Mouse (Mus musculus) adrenal gland, adult (tissue): ENCODE results near the gene 2310057N15Rik.
"Not testable (repeated sequence)": the region's sequence is repeated elsewhere in the genome, so short reads cannot be mapped to it uniquely, and the experiment has no call there.

ENCODE experiments used
- DNase-seq, 2 experiments: peaks; one replicate each; pipeline ENCODE4 v3.0.0; 2022 to 2023; ENCODE audit warnings: low spot score in 1 of 2; ENCODE audit not compliant: inconsistent age in 2 of 2

2310057N15Rik gene

DNA sequence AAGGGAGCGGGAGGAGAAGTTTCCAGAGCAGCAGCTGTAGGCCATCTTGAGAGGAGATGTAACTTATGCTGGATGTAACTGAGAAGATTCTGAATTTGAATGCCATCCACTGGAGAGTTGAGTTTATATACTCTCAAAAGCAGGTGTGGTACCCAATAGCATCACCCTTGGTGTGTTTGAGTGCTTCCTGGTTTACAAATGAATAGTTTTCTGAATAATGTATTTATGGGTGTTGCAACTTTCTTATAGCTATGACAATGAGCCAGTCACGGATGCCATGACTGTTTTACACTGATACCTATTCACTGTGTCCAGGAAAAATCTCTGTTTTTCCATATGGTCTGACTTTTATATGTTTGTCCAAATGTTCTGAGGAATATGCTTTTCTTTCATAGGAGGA is at the start of gene 2310057N15Rik:
Gene 2310057N15Rik, minus strand, starts transcription at position 101 of the 400 bp plus-strand sequence.
- no peak for DNase-seq

DNA sequence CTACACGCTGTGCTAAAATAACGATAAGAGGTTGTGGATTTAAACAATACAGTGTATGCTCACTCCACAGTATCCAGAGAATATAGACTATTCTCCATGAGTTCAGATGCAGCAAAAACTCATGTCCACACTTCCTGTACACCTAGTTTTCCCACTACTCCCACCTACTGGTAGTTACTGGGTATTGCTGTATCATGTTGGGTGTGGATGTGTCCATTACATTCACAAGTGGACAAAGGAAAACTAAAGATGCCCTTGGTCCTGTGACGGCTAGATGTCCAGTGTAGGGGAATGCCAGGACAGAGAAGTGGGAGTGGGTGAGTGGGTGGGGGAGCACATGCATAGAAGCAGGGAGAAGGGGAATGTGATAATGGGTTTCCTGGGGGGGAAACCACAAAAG is 49.7 kb upstream of the 2310057N15Rik start:
- peak in 1 of 2 experiments; percentile 52 for DNase-seq

DNA sequence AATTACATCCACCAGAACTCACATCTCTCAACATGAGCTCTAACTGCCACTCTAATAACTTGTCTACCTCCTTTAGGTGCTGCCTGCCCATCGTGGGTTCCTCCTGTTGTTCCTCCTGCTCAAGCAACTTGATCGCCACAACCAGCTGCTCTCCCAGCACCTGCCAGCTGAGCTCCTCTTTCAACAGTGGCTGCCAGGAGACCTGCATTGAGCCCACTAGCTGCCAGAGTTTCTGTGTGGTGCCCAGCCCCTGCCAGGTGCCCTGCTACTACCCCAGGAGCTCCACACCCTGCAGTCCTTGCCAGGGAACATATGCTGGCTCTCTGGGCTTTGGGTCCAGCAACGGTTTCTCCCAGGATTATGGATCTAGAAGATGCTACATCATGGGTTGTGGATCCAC is 46.1 kb upstream of the 2310057N15Rik start, which contains the start of gene Krtap15:
Gene Krtap15, plus strand, starts transcription at position 150 of the 400 bp plus-strand sequence.
- no peak for DNase-seq

DNA sequence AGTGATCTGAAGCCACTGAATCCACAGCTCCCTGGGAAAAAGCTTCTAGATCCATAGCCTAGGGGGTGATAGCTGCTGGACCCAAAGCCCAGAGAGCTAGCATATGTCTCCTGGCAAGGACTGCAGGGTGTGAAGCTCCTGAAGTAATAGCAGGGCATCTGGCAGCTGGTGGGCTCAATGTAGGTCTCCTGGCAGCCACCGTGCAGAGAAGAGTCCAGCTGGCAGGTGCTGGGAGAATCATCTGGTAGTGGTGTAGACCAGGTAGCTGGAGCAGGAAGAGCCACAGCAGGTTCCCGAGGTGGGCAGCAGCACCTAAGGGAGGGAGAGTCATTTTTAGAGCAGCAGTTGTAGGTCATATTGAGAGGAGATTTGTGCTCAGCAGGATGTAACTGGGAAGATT is 37.8 kb upstream of the 2310057N15Rik start, which contains the start of gene Gm20741:
Gene Gm20741, minus strand, starts transcription at position 394 of the 400 bp plus-strand sequence.
- no peak for DNase-seq

DNA sequence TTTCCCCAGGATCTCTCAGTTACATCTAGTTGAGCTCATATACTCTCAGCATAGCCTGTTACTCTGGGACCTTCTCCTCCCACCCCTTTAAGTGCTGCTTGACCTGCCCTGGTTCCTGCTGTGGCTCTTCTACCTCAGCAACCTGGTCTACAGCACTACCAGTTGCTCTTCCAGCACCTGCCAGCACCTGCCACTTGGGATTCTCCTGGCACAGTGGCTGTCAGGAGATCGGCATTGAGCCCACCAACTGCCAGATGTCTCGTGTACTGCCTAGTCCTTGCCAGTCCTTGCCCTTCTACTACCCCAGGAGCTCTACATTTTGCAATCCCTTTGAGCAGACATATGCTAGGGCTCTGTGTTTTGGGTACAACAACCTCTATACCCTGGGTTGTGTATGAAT is 12.8 kb upstream of the 2310057N15Rik start:
- DNase-seq, result no peak

DNA sequence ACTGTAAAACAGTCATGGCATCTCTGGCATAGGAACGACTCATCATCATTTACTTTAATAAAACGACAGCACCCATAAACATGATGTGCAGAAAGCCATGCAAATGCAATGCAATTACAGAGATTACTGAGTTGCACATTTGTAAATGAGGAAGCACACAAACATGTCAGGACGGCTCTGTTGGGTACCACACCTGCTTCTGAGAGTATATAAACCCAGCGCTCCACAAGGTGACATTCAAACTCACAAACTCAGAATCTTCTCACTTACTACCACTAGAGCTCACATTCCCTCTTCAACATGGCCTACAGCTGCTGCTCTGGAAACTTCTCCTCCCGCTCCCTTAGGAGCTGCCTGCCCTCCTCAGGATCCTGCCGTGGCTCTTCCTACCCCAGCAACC is 3.6 kb upstream of the 2310057N15Rik start, which contains the start of gene Gm5965:
Gene Gm5965, plus strand, starts transcription at position 301 of the 400 bp plus-strand sequence.
- no peak for DNase-seq

DNA sequence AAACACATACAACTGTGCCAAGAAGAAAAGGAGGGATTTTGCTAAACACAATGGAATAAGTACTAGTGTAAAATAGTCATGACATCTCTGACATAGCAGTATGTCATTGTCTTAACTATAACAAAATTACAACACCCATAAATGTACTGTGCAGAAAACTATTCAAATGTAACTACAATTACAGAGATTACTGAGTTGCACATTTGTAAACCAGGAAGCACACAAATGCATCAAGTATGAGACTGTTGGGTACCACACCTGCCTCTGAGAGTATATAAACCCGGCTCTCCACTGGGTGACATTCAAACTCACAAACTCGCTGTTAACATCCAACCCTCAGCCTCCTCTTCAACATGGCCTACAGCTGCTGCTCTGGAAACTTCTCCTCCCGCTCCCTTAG is 15.5 kb downstream of the 2310057N15Rik start, which contains the start of gene 2310034C09Rik:
Gene 2310034C09Rik, plus strand, starts transcription at position 301 of the 400 bp plus-strand sequence.
- DNase-seq, result not testable (repeated sequence)

DNA sequence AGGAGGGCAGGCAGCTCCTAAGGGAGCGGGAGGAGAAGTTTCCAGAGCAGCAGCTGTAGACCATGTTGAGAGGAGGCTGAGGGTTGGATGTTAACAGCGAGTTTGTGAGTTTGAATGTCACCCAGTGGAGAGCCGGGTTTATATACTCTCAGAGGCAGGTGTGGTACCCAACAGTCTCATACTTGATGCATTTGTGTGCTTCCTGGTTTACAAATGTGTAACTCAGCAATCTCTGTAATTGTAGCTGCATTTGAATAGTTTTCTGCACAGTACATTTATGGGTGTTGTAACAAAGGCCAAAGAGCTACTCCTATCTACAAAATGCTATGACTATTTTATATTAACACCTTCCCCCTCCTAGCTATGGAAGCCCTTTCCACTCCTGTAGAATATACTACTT is 22.5 kb downstream of the 2310057N15Rik start, which contains the start of gene Krtap13:
Gene Krtap13, minus strand, starts transcription at position 101 of the 400 bp plus-strand sequence.
- DNase-seq, result not testable (repeated sequence)

DNA sequence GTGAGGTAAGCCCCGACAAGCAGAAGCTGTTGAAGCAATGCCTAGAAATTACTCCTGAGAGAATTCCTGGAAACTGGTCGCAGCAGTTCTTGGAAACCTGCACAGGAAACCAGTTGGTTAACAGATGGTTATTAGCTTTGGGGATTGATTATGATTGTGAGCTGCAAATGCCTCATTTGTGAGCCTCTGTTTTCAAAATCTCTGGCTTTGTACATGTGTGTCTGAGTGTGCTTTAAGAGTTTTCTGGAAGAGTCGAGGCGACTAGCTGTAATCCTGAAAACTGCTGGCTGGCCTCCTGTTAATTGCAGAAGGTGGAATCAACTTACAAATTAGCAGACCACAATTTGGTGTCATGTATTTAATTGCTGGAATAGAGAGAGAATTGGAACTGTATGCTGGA is 26.1 kb downstream of the 2310057N15Rik start:
- DNase-seq, result no peak

DNA sequence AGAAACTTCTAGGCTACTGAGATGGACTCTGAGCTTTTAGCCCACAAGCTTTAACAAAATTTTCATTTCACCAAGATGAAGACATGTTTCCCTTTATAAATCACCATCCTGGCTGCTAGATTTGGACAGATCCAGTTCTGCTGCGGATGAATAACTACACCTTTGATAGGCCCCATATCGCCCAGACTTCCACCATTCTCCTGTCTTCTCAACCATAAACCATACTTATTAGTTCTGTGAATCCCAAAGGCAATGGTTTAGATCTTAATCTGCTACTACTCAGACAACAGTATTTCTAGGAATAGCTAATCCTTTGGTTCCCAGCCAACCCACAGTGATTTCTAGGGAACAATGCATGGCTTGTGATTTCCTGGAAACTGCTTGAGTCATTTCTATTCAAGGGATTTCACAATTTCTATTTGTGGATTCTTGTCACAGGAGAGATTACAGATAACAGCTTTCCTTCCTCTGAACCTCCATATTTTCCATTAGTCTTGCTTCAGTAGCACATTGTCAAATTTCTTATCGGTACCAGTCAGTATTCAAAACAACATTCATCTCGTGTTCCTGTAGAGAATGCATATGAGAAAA is 29.2 kb downstream of the 2310057N15Rik start:
- DNase-seq, result peak in 1 of 2 experiments; percentile 58

DNA sequence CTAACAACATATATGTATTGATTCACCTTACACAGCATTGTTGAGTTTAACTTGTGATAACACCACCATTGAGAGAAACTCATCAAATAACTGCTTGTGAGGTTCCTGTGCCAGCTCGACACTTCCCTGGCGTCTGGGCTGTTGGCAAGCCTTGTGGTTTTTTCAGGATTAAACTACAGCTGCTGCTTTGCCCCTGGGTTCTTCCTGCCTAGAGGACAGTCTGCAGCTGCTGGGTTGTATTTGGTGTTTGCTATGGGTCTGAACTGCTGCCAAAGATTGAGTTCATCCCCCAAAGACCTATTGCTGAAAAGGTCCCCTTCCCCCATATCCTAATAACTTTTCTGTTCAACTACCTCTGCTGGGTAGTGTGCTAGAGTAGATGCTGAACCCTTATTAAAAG is 38.6 kb downstream of the 2310057N15Rik start:
- no peak for DNase-seq

DNA sequence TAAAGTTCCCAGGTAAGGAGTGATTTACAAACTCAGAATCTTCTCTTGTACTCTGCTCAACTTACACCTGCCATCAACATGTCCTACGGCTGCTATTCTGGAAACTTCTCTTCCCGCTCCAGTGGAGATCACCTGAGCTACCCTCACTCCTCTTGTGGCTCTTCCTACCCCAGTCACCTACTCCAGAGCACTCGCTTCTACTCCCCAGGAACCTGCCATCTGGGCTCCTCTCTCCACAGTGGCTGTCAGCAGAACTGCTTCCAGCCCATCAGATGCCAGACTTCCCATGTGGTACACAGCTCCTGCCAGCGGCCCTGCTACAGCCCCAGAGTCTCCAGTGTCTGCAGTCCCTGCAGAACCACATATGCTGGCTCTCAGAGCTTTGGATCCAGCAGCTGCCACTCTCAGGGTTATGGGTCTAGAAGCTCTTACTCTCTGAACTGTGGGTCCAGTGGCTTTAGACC is 45.2 kb downstream of the 2310057N15Rik start, which contains the start of gene Krtap13-1:
Gene Krtap13-1, plus strand, starts transcription at position 51 of the 464 bp plus-strand sequence.
- DNase-seq, result no peak
